Mouse (Mus musculus) neural tube, embryonic 13.5 days (tissue): Measurements from ENCODE around the gene Lmna. TPM values are rescaled to one million over a fixed set of nuclear protein-coding genes. Genes with fewer than 3 reads are reported as not detected.
A peak's percentile ranks its signal among the peaks of the same experiment; 100 is the strongest.

ENCODE experiments used
- ATAC-seq: fragments of 200-750 bp; cut with Nextera tagmentation; 2 replicates; pipeline ENCODE4 v1.8.0; 2017; ENCODE audit warnings: low read depth, mild to moderate bottlenecking, moderate TSS enrichment, moderate library complexity
- H3K27ac ChIP-seq: fragments of 300-500 bp; sonication (generic); replicated peaks from 2 replicates; pipeline ENCODE4 v1.5.1; 2015; ENCODE audit warnings: moderate library complexity, mild to moderate bottlenecking, inconsistent platforms
- H3K27me3 ChIP-seq: fragments of 300-500 bp; sonication (generic); 2 replicates; pipeline ENCODE4 v1.6.1; 2015; ENCODE audit warnings: mild to moderate bottlenecking, inconsistent platforms
- H3K36me3 ChIP-seq: fragments of 300-500 bp; sonication (generic); 2 replicates; pipeline ENCODE4 v1.6.1; 2015; ENCODE audit warnings: mild to moderate bottlenecking, inconsistent platforms
- H3K4me1 ChIP-seq: fragments of 300-500 bp; sonication (generic); replicated peaks from 2 replicates; pipeline ENCODE4 v1.6.1; 2015; ENCODE audit warnings: inconsistent platforms
- H3K4me2 ChIP-seq: fragments of 300-500 bp; sonication (generic); 2 replicates; pipeline ENCODE4 v1.6.1; 2015; ENCODE audit warnings: inconsistent platforms, mild to moderate bottlenecking, moderate library complexity
- H3K4me3 ChIP-seq: fragments of 300-500 bp; sonication (generic); 2 replicates; pipeline ENCODE4 v1.5.1; 2015; ENCODE audit warnings: mild to moderate bottlenecking, inconsistent platforms
- H3K9ac ChIP-seq: fragments of 300-500 bp; sonication (generic); 2 replicates; pipeline ENCODE4 v1.6.1; 2015; ENCODE audit warnings: moderate library complexity, mild to moderate bottlenecking, inconsistent platforms
- H3K9me3 ChIP-seq: fragments of 300-500 bp; sonication (generic); 2 replicates; pipeline ENCODE4 v1.6.1; 2016; ENCODE audit warnings: inconsistent platforms
- WGBS: fragments of 180-500 bp; shearing (Covaris S2); methylation state at CpG from one replicate; pipeline ENCODE4 v1.1.7; 2015; 5-methylcytosine and 5-hydroxymethylcytosine counted together
- polyA plus RNA-seq: library from polyadenylated mRNA; unstranded; fragments of >200 nt; fragmentation: Nextera tagmentation; extraction: Ambion mirVana; gene quantifications from 2 replicates; pipeline ENCODE4 v1.2.1, GENCODE M21; 2015

Gene Lmna
- polyA plus RNA-seq, 1 experiment from 2014 or later, result 41.9 TPM

- peaks cover 30% of the 10 kb centered on the region for H3K4me1 ChIP-seq
Measured at GRCm38 (mm10) chr3:88484597-88485316, 25.0 kb downstream of the Lmna start.

GRCm38 (mm10) chr3:88483621-88484020, 26.1 kb downstream of the Lmna start:
- H3K4me1 ChIP-seq, result peaks cover 22% of the 10 kb centered on the region
- no peak overlapping the region for H3K4me2 ChIP-seq
- H3K9ac ChIP-seq, result no peak overlapping the region
- no peaks in the 10 kb centered on the region for H3K9me3 ChIP-seq
- no peak overlapping the region for H3K4me3 ChIP-seq
- peaks cover 21% of the 10 kb centered on the region for H3K36me3 ChIP-seq
- ATAC-seq, result peak; percentile 33; the same call in 1 of the 2 replicates
- H3K27me3 ChIP-seq, result peaks cover 64% of the 10 kb centered on the region
- 7% methylated on average over 5 of the region's 5 CpGs for WGBS
- H3K27ac ChIP-seq, result no peak overlapping the region

More at GRCm38 (mm10) chr3:88484597-88485316, 25.0 kb downstream of the Lmna start:
- Histone ChIP-seq H3K9me3 (no peaks in the 10 kb centered on the region), H3K27me3 (peaks cover 64% of the 10 kb centered on the region), H3K27ac (no peak overlapping the region), H3K4me3 (peak overlapping the region; percentile 18), H3K4me2 (peak overlapping the region; percentile 44), H3K9ac (peak overlapping the region; percentile 49; the same call in 1 of the 2 replicates), H3K36me3 (peaks cover 21% of the 10 kb centered on the region)
- ATAC-seq, result no peak
- WGBS, result 6% methylated on average over 39 of the region's 39 CpGs

GRCm38 (mm10) chr3:88483141-88483540, 26.6 kb downstream of the Lmna start:
- peaks cover 64% of the 10 kb centered on the region for H3K27me3 ChIP-seq
- 80% methylated on average over 8 of the region's 8 CpGs for WGBS
- H3K4me1 ChIP-seq, result peaks cover 18% of the 10 kb centered on the region
- no peak overlapping the region for H3K27ac ChIP-seq
- no peak overlapping the region for H3K4me2 ChIP-seq
- H3K9ac ChIP-seq, result no peak overlapping the region
- ATAC-seq, result 0 out of 2 replicates have a peak, but pooled peaks have one; percentile 5
- no peaks in the 10 kb centered on the region for H3K9me3 ChIP-seq
- no peak overlapping the region for H3K4me3 ChIP-seq
- H3K36me3 ChIP-seq, result peaks cover 21% of the 10 kb centered on the region

- Histone ChIP-seq H3K4me1 (peaks cover 16% of the 10 kb centered on the region), H3K27ac (no peak overlapping the region), H3K4me3 (no peak overlapping the region), H3K4me2 (no peak overlapping the region), H3K27me3 (peaks cover 60% of the 10 kb centered on the region), H3K36me3 (peaks cover 18% of the 10 kb centered on the region), H3K9ac (no peak overlapping the region), H3K9me3 (no peaks in the 10 kb centered on the region)
- no peak for ATAC-seq
- WGBS, result 36% methylated on average over 18 of the region's 18 CpGs
Measured at GRCm38 (mm10) chr3:88482336-88482735, 27.4 kb downstream of the Lmna start.

GRCm38 (mm10) chr3:88481372-88482040, 28.2 kb downstream of the Lmna start:
- peaks cover 52% of the 10 kb centered on the region for H3K27me3 ChIP-seq
- WGBS, result 55% methylated on average over 8 of the region's 8 CpGs
- H3K4me2 ChIP-seq, result no peak overlapping the region
- H3K4me3 ChIP-seq, result no peak overlapping the region
- peaks cover 10% of the 10 kb centered on the region; the same call in 1 of the 2 replicates for H3K36me3 ChIP-seq
- ATAC-seq, result no peak
- H3K4me1 ChIP-seq, result peaks cover 16% of the 10 kb centered on the region
- H3K27ac ChIP-seq, result no peak overlapping the region
- no peaks in the 10 kb centered on the region for H3K9me3 ChIP-seq
- no peak overlapping the region for H3K9ac ChIP-seq

GRCm38 (mm10) chr3:88480679-88481078, 29.1 kb downstream of the Lmna start:
- no peak overlapping the region for H3K4me2 ChIP-seq
- H3K4me1 ChIP-seq, result peaks cover 16% of the 10 kb centered on the region
- no peak overlapping the region for H3K9ac ChIP-seq
- H3K9me3 ChIP-seq, result no peaks in the 10 kb centered on the region
- H3K27me3 ChIP-seq, result peaks cover 44% of the 10 kb centered on the region
- H3K4me3 ChIP-seq, result no peak overlapping the region
- H3K27ac ChIP-seq, result no peak overlapping the region
- H3K36me3 ChIP-seq, result peaks cover 1% of the 10 kb centered on the region; the same call in 1 of the 2 replicates
- no peak for ATAC-seq
- 88% methylated on average over 5 of the region's 5 CpGs for WGBS

- WGBS, result 85% methylated on average over 4 of the region's 4 CpGs
- no peak overlapping the region for H3K27ac ChIP-seq
- no peak for ATAC-seq
- no peak overlapping the region for H3K4me2 ChIP-seq
- H3K9me3 ChIP-seq, result no peaks in the 10 kb centered on the region
- H3K36me3 ChIP-seq, result no peaks in the 10 kb centered on the region
- H3K9ac ChIP-seq, result no peak overlapping the region
- H3K4me1 ChIP-seq, result peaks cover 14% of the 10 kb centered on the region
- H3K4me3 ChIP-seq, result no peak overlapping the region
- H3K27me3 ChIP-seq, result peaks cover 35% of the 10 kb centered on the region
Measured at GRCm38 (mm10) chr3:88479828-88480227, 29.9 kb downstream of the Lmna start.

GRCm38 (mm10) chr3:88479163-88479562, 30.6 kb downstream of the Lmna start:
- no peak overlapping the region for H3K9ac ChIP-seq
- WGBS, result 66% methylated on average over 3 of the region's 3 CpGs
- no peak overlapping the region for H3K4me3 ChIP-seq
- no peaks in the 10 kb centered on the region for H3K9me3 ChIP-seq
- no peak overlapping the region for H3K4me2 ChIP-seq
- H3K27me3 ChIP-seq, result peaks cover 29% of the 10 kb centered on the region
- no peaks in the 10 kb centered on the region for H3K36me3 ChIP-seq
- no peak for ATAC-seq
- H3K4me1 ChIP-seq, result peaks cover 8% of the 10 kb centered on the region
- H3K27ac ChIP-seq, result no peak overlapping the region

- peaks cover 8% of the 10 kb centered on the region for H3K4me1 ChIP-seq
- peaks cover 15% of the 10 kb centered on the region for H3K27me3 ChIP-seq
- no peak overlapping the region for H3K4me2 ChIP-seq
- H3K9me3 ChIP-seq, result no peaks in the 10 kb centered on the region
- H3K27ac ChIP-seq, result no peak overlapping the region
- no peak overlapping the region for H3K9ac ChIP-seq
- H3K36me3 ChIP-seq, result no peaks in the 10 kb centered on the region
- 2% methylated on average over 8 of the region's 8 CpGs for WGBS
- peak; percentile 83 for ATAC-seq
- H3K4me3 ChIP-seq, result no peak overlapping the region
Measured at GRCm38 (mm10) chr3:88477735-88478134, 32.0 kb downstream of the Lmna start.

GRCm38 (mm10) chr3:88476403-88476802, 33.4 kb downstream of the Lmna start:
- Histone ChIP-seq H3K27me3 (peaks cover 5% of the 10 kb centered on the region), H3K4me3 (no peak overlapping the region), H3K4me1 (no peaks in the 10 kb centered on the region; the same call in 1 of the 2 replicates), H3K4me2 (no peak overlapping the region), H3K9ac (no peak overlapping the region), H3K36me3 (no peaks in the 10 kb centered on the region), H3K9me3 (no peaks in the 10 kb centered on the region), H3K27ac (no peak overlapping the region)
- ATAC-seq, result no peak
- WGBS, result 66% methylated on average over 6 of the region's 6 CpGs

- Histone ChIP-seq H3K27me3 (0 out of 2 replicates have a peak, but pooled peaks cover 3% of the 10 kb centered on the region), H3K4me1 (no peaks in the 10 kb centered on the region; the same call in 1 of the 2 replicates), H3K9ac (no peak overlapping the region), H3K36me3 (no peaks in the 10 kb centered on the region), H3K27ac (no peak overlapping the region), H3K4me2 (no peak overlapping the region), H3K9me3 (0 out of 2 replicates have a peak, but pooled peaks cover 6% of the 10 kb centered on the region), H3K4me3 (no peak overlapping the region)
- 83% methylated on average over 1 of the region's 1 CpGs for WGBS
- ATAC-seq, result no peak
Measured at GRCm38 (mm10) chr3:88473571-88473970, 36.2 kb downstream of the Lmna start.

GRCm38 (mm10) chr3:88473020-88473419, 36.7 kb downstream of the Lmna start:
- ATAC-seq, result peak; percentile 73
- Histone ChIP-seq H3K27me3 (0 out of 2 replicates have a peak, but pooled peaks cover 8% of the 10 kb centered on the region), H3K4me1 (no peaks in the 10 kb centered on the region; the same call in 1 of the 2 replicates), H3K36me3 (no peaks in the 10 kb centered on the region), H3K4me2 (no peak overlapping the region), H3K4me3 (no peak overlapping the region), H3K9ac (no peak overlapping the region), H3K9me3 (0 out of 2 replicates have a peak, but pooled peaks cover 6% of the 10 kb centered on the region), H3K27ac (0 out of 2 replicates have a peak overlapping the region, but pooled peaks have one; percentile 56)
- 20% methylated on average over 5 of the region's 5 CpGs for WGBS
